In genomic region chr9:113624086-113624485, GRCm38 (mm10) we compare ENCODE assay signal across 17 mouse cellular contexts.
"Had no signal": no experiment of that assay in that cellular context is flagged by ENCODE, and none has a peak within 500 bp of the region (broad histone marks: within the 10 kb centered on the region; RNA-seq: fewer than 3 reads in every experiment).

No protein-coding gene starts in this region.

- H3K9ac ChIP-seq: liver, embryonic 14.5 days; lung, embryonic 14.5 days; midbrain, embryonic 12.5 days; neural tube, embryonic 13.5 days; neural tube, embryonic 15.5 days; stomach, embryonic 15.5 days had no signal

- H3K27me3 ChIP-seq: midbrain, embryonic 12.5 days; neural tube, embryonic 13.5 days; neural tube, embryonic 15.5 days; stomach, embryonic 15.5 days had no signal

- H3K9me3 ChIP-seq: midbrain, embryonic 12.5 days; neural tube, embryonic 13.5 days; neural tube, embryonic 15.5 days; stomach, embryonic 15.5 days had no signal

- H3K27ac ChIP-seq: liver, embryonic 14.5 days; midbrain, embryonic 12.5 days; neural tube, embryonic 13.5 days; neural tube, embryonic 15.5 days; stomach, embryonic 15.5 days; stomach, postnatal 0 days had no signal

- DNase-seq: lung, adult 18-20 months; lung, embryonic 14.5 days; lung, postnatal 10 days; lung, postnatal 4 days; midbrain, embryonic 14.5 days; right cerebral cortex, postnatal 14 days; thymus, adult 2 months; thymus, postnatal 25 days; thymus, postnatal 4 days had no signal

- H3K36me3 ChIP-seq: midbrain, embryonic 12.5 days; neural tube, embryonic 13.5 days; neural tube, embryonic 15.5 days; stomach, embryonic 15.5 days had no signal

- H3K4me3 ChIP-seq: midbrain, embryonic 12.5 days; myocyte; neural tube, embryonic 13.5 days; neural tube, embryonic 15.5 days; stomach, embryonic 15.5 days had no signal

- H3K4me1 ChIP-seq: midbrain, embryonic 12.5 days; neural tube, embryonic 13.5 days; stomach, embryonic 15.5 days had no signal

- H3K4me2 ChIP-seq: lung, embryonic 14.5 days; midbrain, embryonic 12.5 days; neural tube, embryonic 13.5 days; neural tube, embryonic 15.5 days; stomach, embryonic 15.5 days had no signal

- ATAC-seq: midbrain, embryonic 16.5 days had no signal
